Mouse (Mus musculus) forebrain, embryonic 14.5 days (tissue): ENCODE data around the gene Mip. TPM values are rescaled to one million over a fixed set of nuclear protein-coding genes. Genes with fewer than 3 reads are reported as not detected.

ENCODE experiments used
- ATAC-seq: fragments of 200-750 bp; cut with Nextera tagmentation; 2 replicates; pipeline ENCODE4 v1.8.0; 2017; ENCODE audit warnings: mild to moderate bottlenecking, moderate library complexity
- DNase-seq: peaks from one replicate; pipeline ENCODE4 v3.0.0-alpha.2; 2015; ENCODE audit warnings: low spot score
- H3K27ac ChIP-seq: fragments of 300-500 bp; sonication (generic); 2 replicates; pipeline ENCODE4 v1.5.1; 2014; ENCODE audit warnings: low read depth, mild to moderate bottlenecking, control low read depth, low read length, moderate library complexity
- H3K27me3 ChIP-seq: fragments of 300-500 bp; sonication (generic); replicated peaks from 2 replicates; pipeline ENCODE4 v1.6.1; 2014; ENCODE audit warnings: low read length, control low read depth, mixed read lengths; ENCODE audit not compliant: control insufficient read depth, insufficient read depth
- H3K36me3 ChIP-seq: fragments of 300-500 bp; sonication (generic); 2 replicates; pipeline ENCODE4 v1.6.1; 2014; ENCODE audit warnings: low read length, control low read depth; ENCODE audit not compliant: control insufficient read depth, insufficient read depth
- H3K4me1 ChIP-seq: fragments of 300-500 bp; sonication (generic); 2 replicates; pipeline ENCODE4 v1.6.1; 2014; ENCODE audit warnings: antibody characterized with exemption, low read length, control low read depth; ENCODE audit not compliant: control insufficient read depth, insufficient read depth
- H3K4me2 ChIP-seq: fragments of 300-500 bp; sonication (generic); 2 replicates; pipeline ENCODE4 v1.6.1; 2014; ENCODE audit warnings: mild to moderate bottlenecking, control low read depth, low read length
- H3K4me3 ChIP-seq: fragments of 300-500 bp; sonication (generic); 2 replicates; pipeline ENCODE4 v1.5.1; 2014; ENCODE audit warnings: low read depth, low read length, control low read depth
- H3K9ac ChIP-seq: fragments of 300-500 bp; sonication (generic); 2 replicates; pipeline ENCODE4 v1.6.1; 2014; ENCODE audit warnings: mild to moderate bottlenecking, low read length, control low read depth, moderate library complexity
- H3K9me3 ChIP-seq: fragments of 300-500 bp; sonication (generic); replicated peaks from 2 replicates; pipeline ENCODE4 v1.6.1; 2016; ENCODE audit warnings: low read length, control low read depth, mixed read lengths; ENCODE audit not compliant: control insufficient read depth
- WGBS: fragments of 180-500 bp; shearing (Covaris S2); extraction: QIAGEN DNeasy Blood & Tissue Kit; methylation state at CpG from one replicate; pipeline ENCODE4 v1.1.7; 2014; 5-methylcytosine and 5-hydroxymethylcytosine counted together
- polyA plus RNA-seq: library from polyadenylated mRNA; unstranded; fragments of >200 nt; fragmentation: Nextera tagmentation; extraction: Ambion mirVana; gene quantifications from 2 replicates; pipeline ENCODE4 v1.2.1, GENCODE M21; 2014

Gene Mip
- polyA plus RNA-seq, 1 experiment from 2014 or later = 0.22 TPM

DNA sequence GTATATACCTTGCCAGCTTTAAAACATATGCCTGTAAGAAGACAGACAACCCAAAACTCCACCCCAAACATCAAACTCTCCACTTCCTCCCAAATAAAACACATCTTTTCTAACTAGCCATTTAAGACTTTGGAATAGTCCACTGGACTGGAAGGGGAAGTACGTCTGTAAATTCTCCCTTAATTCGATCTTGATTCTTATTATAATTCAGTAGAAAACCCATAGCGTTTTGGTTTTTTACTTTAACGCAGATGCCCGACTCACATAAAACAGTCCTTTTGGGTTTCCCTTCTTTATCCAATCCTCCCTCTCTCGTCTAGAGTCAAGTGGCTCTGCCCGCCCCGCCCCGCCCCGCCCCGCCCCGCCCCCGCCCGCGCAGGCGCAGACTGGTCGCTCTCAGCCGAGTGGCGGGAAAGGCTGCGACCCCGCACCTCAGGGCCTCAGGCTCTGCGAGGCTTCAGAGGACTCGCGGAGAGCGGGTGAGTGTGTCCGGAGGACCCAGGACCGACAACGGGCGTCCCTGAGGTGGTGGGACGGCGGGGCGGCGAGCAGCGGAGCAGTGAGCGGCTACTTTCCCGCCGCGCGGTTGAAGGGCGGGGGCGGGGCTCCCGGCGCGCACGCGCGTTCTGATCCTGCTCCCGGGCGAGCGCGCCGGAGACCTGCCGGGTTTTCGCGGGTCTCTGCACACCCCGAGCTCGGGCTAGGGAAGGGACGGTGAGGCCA, 6.2 kb downstream of the Mip start, which contains the start of gene Timeless:
Gene Timeless, plus strand, starts transcription at position 369 of the 723 bp plus-strand sequence.
- under 1% methylated on average over 48 of the region's 58 CpGs for WGBS
- ATAC-seq = peak; percentile 94

DNA sequence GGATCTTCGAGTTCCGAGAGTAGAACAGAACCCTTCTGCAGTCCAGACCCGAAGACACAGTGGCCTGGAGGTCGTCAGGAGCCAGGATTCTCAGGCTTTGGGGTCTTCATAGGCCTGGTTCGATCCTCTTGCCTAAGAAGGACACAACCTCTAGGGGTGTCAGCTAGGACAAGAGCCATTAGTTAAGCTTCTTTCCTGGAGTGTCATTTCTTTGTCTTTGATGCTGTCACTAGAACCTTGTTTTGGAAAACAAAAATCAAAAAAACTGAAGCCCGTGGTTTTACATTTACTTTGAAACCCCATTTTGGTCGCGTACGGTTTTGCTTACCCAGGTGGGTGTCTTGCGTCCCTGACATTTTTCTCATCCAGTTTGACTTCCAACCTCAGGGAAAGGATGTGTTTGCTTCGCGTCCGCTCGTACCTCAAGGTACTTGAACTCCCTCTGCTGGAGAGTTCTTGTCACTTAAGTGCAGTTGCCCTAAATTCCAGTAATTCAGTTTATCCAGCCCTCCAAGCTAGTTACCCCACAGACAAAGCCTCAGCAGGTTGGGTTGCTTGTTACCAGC, 6.9 kb downstream of the Mip start:
- no peaks in the 10 kb centered on the region for H3K27me3 ChIP-seq
- ATAC-seq (peak; percentile 27), DNase-seq (peak; percentile 92)
- peak overlapping the region; percentile 76 for H3K9ac ChIP-seq
- H3K9me3 ChIP-seq = no peaks in the 10 kb centered on the region
- WGBS = under 1% methylated on average over 14 of the region's 14 CpGs
- H3K27ac ChIP-seq = peak overlapping the region; percentile 84
- H3K36me3 ChIP-seq = no peaks in the 10 kb centered on the region
- peak overlapping the region; percentile 74 for H3K4me3 ChIP-seq
- peak overlapping the region; percentile 67 for H3K4me2 ChIP-seq
- H3K4me1 ChIP-seq = no peaks in the 10 kb centered on the region

More for the DNA sequence above, 6.2 kb downstream of the Mip start, which contains the start of gene Timeless:
- peak within 1 kb of the TSS; percentile 84 for H3K27ac ChIP-seq
- no peaks in the 10 kb centered on the region for H3K36me3 ChIP-seq
- H3K27me3 ChIP-seq = no peaks in the 10 kb centered on the region
- H3K4me2 ChIP-seq = peak within 1 kb of the TSS; percentile 67
- DNase-seq = peak; percentile 84
- peak within 1 kb of the TSS; percentile 76 for H3K9ac ChIP-seq
- no peaks in the 10 kb centered on the region for H3K9me3 ChIP-seq
- H3K4me3 ChIP-seq = peak within 1 kb of the TSS; percentile 74
- H3K4me1 ChIP-seq = no peaks in the 10 kb centered on the region

DNA sequence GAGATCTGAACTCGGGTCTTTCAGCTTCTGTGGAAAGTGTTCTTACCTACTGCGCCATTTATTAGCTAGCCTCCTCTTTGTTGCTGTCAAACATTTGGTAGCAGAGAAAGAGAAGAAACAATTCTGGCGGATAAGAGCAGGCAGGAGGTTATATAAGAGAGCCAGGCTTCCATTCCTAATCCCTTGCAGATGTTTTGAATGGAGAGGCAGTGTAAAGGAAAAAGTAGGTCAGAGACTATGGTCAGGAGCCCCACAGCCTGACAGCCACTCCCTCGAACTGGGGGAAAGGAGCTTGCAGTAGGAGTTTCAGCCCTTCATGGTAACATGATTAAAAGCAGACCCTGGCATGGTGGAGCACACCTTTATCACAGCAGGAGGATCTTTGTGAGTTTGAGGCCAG, 10.7 kb downstream of the Mip start:
- peaks cover 14% of the 10 kb centered on the region for H3K36me3 ChIP-seq
- ATAC-seq = no peak
- H3K4me1 ChIP-seq = no peaks in the 10 kb centered on the region
- H3K27ac ChIP-seq = no peak overlapping the region
- WGBS = 50% methylated on average over 4 of the region's 4 CpGs
- H3K27me3 ChIP-seq = no peaks in the 10 kb centered on the region
- no peak overlapping the region for H3K4me3 ChIP-seq
- H3K9me3 ChIP-seq = no peaks in the 10 kb centered on the region
- H3K4me2 ChIP-seq = no peak overlapping the region
- H3K9ac ChIP-seq = no peak overlapping the region
- no peak for DNase-seq

DNA sequence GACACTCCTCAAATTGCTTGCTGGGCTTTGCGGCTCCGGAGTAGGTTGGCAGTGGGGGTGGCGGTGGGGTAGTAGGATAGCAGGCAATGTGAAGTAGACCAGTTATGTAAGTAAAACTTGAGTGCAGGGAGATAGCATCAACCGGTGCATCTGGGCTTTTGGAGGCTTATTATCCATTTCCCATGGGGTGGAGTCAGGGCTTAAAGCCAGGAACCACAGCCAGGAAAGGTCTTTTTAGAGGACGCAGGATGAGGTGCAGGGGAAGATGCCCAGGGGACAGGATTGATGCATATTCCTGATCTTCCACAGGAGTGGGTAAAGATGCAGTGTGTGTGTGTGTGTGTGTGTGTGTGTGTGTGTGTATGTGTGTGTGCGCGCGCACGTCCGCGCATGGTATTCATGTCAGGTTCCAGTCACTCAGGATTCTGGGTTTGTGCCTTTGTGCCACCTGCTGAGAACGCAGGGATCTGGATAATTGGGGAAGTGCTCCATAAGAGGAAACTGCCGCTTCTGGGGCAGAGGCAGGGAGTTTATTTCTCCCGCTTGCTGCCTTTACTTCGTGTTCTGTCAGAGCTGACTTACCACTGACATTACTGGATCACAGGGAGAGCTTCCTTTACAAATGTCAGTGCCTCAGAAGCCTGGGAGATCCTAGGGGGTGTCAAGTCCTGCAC, 12.3 kb downstream of the Mip start:
- peaks cover 28% of the 10 kb centered on the region for H3K36me3 ChIP-seq
- ATAC-seq (no peak), DNase-seq (peak; percentile 19)
- no peaks in the 10 kb centered on the region for H3K9me3 ChIP-seq
- H3K4me1 ChIP-seq = no peaks in the 10 kb centered on the region
- no peaks in the 10 kb centered on the region for H3K27me3 ChIP-seq
- no peak overlapping the region for H3K27ac ChIP-seq
- no peak overlapping the region for H3K9ac ChIP-seq
- no peak overlapping the region for H3K4me3 ChIP-seq
- no peak overlapping the region for H3K4me2 ChIP-seq
- 62% methylated on average over 15 of the region's 15 CpGs for WGBS

DNA sequence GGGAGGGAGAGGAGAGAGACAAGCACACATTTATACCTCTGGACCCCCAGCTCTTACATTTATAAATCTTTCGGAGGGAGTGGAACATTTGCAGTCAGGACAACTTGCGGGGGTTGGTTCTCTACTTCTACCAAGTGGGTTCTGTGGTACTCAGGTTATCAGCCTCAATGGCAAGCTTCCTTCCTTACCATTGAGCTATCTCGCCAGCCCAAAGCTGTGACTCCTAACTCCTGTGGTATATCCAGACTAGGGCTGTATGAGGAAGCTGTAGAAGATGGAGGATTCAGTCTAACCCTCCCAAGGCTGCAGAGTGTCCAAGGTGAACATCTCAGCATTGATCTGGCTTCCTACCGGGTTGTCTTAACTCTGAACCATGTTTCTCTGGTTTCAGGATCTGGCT, 13.5 kb downstream of the Mip start:
- DNase-seq (no peak), ATAC-seq (no peak)
- Histone ChIP-seq H3K27ac (no peak overlapping the region), H3K36me3 (peaks cover 38% of the 10 kb centered on the region), H3K4me3 (no peak overlapping the region), H3K4me2 (no peak overlapping the region), H3K9me3 (no peaks in the 10 kb centered on the region), H3K9ac (no peak overlapping the region), H3K4me1 (no peaks in the 10 kb centered on the region), H3K27me3 (no peaks in the 10 kb centered on the region)
- 93% methylated on average over 4 of the region's 4 CpGs for WGBS

DNA sequence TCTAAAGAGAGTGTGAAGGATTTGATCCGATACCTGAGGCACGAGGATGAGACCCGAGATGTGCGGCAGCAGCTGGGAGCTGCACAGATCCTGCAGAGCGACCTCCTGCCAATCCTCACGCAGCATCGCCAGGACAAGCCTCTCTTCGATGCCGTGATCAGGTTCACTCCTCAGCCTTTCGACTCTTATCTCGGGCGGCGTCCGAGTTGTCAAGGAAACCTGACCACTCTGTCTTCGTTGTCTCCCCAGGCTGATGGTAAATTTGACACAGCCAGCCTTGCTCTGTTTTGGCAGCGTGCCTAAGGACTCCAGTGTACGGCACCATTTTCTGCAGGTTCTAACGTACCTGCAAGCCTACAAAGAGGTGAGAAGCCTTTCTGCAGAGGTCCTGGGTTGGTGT, 14.5 kb downstream of the Mip start:
- DNase-seq (no peak), ATAC-seq (no peak)
- no peak overlapping the region for H3K4me2 ChIP-seq
- 95% methylated on average over 18 of the region's 18 CpGs for WGBS
- H3K27ac ChIP-seq = no peak overlapping the region
- H3K36me3 ChIP-seq = peaks cover 48% of the 10 kb centered on the region
- H3K9me3 ChIP-seq = no peaks in the 10 kb centered on the region
- H3K4me1 ChIP-seq = no peaks in the 10 kb centered on the region
- H3K27me3 ChIP-seq = no peaks in the 10 kb centered on the region
- H3K4me3 ChIP-seq = no peak overlapping the region
- no peak overlapping the region for H3K9ac ChIP-seq

DNA sequence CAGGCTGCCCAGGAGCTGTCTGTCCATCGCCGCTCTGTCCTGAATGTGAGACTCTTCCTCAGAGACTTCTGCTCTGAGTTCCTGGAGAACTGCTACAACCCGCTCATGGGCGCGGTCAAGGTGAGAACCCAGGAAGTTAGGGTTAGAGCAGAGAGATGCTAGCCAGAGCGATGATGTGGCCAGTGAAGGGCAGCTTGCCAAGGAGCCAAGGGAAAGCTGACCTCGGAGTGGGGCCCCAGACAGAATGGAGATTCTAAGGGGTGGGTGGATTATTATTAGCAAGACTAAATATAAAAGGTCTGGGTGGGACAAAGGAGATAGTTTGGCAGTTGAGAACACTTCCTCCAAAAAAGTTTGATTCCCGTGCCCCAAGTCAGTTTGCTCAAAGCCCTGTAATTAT, 17.6 kb downstream of the Mip start:
- ATAC-seq (no peak), DNase-seq (no peak)
- no peak overlapping the region for H3K4me2 ChIP-seq
- peaks cover 79% of the 10 kb centered on the region for H3K36me3 ChIP-seq
- no peak overlapping the region for H3K9ac ChIP-seq
- no peaks in the 10 kb centered on the region for H3K9me3 ChIP-seq
- H3K27ac ChIP-seq = no peak overlapping the region
- H3K4me3 ChIP-seq = no peak overlapping the region
- no peaks in the 10 kb centered on the region for H3K27me3 ChIP-seq
- 97% methylated on average over 8 of the region's 8 CpGs for WGBS
- no peaks in the 10 kb centered on the region for H3K4me1 ChIP-seq

DNA sequence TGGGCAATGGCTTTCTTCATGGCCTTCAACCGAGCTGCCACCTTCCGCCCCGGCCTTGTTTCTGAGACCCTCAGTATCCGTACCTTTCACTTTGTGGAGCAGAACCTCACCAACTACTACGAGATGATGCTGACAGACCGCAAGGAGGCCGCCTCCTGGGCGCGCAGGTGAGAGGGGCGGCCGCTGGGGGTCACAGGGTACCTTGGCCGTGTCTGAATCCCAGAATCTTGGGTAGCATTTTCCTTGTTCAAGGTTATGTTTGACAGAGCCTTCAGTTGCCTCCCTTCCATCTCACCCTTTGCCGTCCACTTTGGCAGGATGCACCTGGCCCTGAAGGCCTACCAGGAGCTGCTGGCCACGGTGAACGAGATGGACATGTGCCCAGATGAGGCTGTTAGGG, 18.5 kb downstream of the Mip start:
- Histone ChIP-seq H3K27me3 (no peaks in the 10 kb centered on the region), H3K4me2 (no peak overlapping the region), H3K4me1 (no peaks in the 10 kb centered on the region), H3K36me3 (peaks cover 88% of the 10 kb centered on the region), H3K9me3 (no peaks in the 10 kb centered on the region), H3K4me3 (no peak overlapping the region), H3K27ac (no peak overlapping the region), H3K9ac (no peak overlapping the region)
- ATAC-seq (no peak), DNase-seq (no peak)
- WGBS = 94% methylated on average over 15 of the region's 15 CpGs
